Mouse (Mus musculus) liver, embryonic 16.5 days (tissue): ENCODE results near the gene Csnka2ip. TPM values are rescaled to one million over a fixed set of nuclear protein-coding genes. Genes with fewer than 3 reads are reported as not detected.

ENCODE experiments used
- ATAC-seq: fragments of 200-750 bp; cut with Nextera tagmentation; 2 replicates; pipeline ENCODE4 v1.8.0; 2017; ENCODE audit warnings: low read depth, mild to moderate bottlenecking, moderate number of reproducible peaks, moderate library complexity
- H3K27ac ChIP-seq: fragments of 300-500 bp; sonication (generic); 2 replicates; pipeline ENCODE4 v1.5.1; 2014; ENCODE audit warnings: mild to moderate bottlenecking, low read length
- H3K27me3 ChIP-seq: fragments of 300-500 bp; sonication (generic); 2 replicates; pipeline ENCODE4 v1.6.1; 2014; ENCODE audit warnings: low read depth, low read length, mixed read lengths; ENCODE audit not compliant: control insufficient read depth, insufficient read depth
- H3K36me3 ChIP-seq: fragments of 300-500 bp; sonication (generic); 2 replicates; pipeline ENCODE4 v1.6.1; 2014; ENCODE audit warnings: mild to moderate bottlenecking; ENCODE audit not compliant: control insufficient read depth, insufficient read depth
- H3K4me1 ChIP-seq: fragments of 300-500 bp; sonication (generic); 2 replicates; pipeline ENCODE4 v1.6.1; 2014; ENCODE audit warnings: low read depth, low read length, mixed read lengths; ENCODE audit not compliant: control insufficient read depth
- H3K4me2 ChIP-seq: fragments of 300-500 bp; sonication (generic); 2 replicates; pipeline ENCODE4 v1.6.1; 2014; ENCODE audit warnings: low read depth, low read length, mixed read lengths
- H3K4me3 ChIP-seq: fragments of 300-500 bp; sonication (generic); 2 replicates; pipeline ENCODE4 v1.5.1; 2014; ENCODE audit warnings: low read depth, mild to moderate bottlenecking, low read length
- H3K9ac ChIP-seq: fragments of 300-500 bp; sonication (generic); 2 replicates; pipeline ENCODE4 v1.6.1; 2014; ENCODE audit warnings: low read depth, low read length
- H3K9me3 ChIP-seq: fragments of 300-500 bp; sonication (generic); replicated peaks from 2 replicates; pipeline ENCODE4 v1.6.1; 2016; ENCODE audit warnings: low read length; ENCODE audit not compliant: control insufficient read depth
- WGBS: fragments of 180-500 bp; shearing (Covaris S2); extraction: QIAGEN DNeasy Blood & Tissue Kit; methylation state at CpG from one replicate; pipeline ENCODE4 v1.1.7; 2014; ENCODE audit not compliant: insufficient replicate concordance; 5-methylcytosine and 5-hydroxymethylcytosine counted together
- polyA plus RNA-seq: library from polyadenylated mRNA; unstranded; fragments of >200 nt; fragmentation: Nextera tagmentation; extraction: Ambion mirVana; gene quantifications from 2 replicates; pipeline ENCODE4 v1.2.1, GENCODE M21; 2015

Csnka2ip gene
- polyA plus RNA-seq, result not detected in 2 replicates

GRCm38 (mm10) chr16:64602308-64602707, at the start of gene Csnka2ip:
Gene Csnka2ip (minus strand): TSS chr16:64602408.
- ATAC-seq, result no peak
- no peaks in the 10 kb centered on the region for H3K27me3 ChIP-seq

GRCm38 (mm10) chr16:64649594-64650290, 47.5 kb upstream of the Csnka2ip start:
- H3K27me3 ChIP-seq, result no peaks in the 10 kb centered on the region
- H3K4me3 ChIP-seq, result no peak overlapping the region
- H3K4me2 ChIP-seq, result no peak overlapping the region
- no peaks in the 10 kb centered on the region for H3K4me1 ChIP-seq
- H3K36me3 ChIP-seq, result no peaks in the 10 kb centered on the region
- no peak overlapping the region for H3K9ac ChIP-seq
- ATAC-seq, result no peak
- WGBS, result 58% methylated on average over 13 of the region's 13 CpGs
- no peaks in the 10 kb centered on the region for H3K9me3 ChIP-seq
- no peak overlapping the region for H3K27ac ChIP-seq

More at GRCm38 (mm10) chr16:64602308-64602707, at the start of gene Csnka2ip:
- Histone ChIP-seq H3K27ac (no peak within 1 kb of the TSS), H3K9ac (no peak within 1 kb of the TSS), H3K4me2 (no peak within 1 kb of the TSS), H3K4me3 (no peak within 1 kb of the TSS), H3K4me1 (no peaks in the 10 kb centered on the region), H3K36me3 (no peaks in the 10 kb centered on the region), H3K9me3 (no peaks in the 10 kb centered on the region)
- whole genome bisulfite sequencing, result 76% methylated on average over 1 of the region's 1 CpGs

DNA sequence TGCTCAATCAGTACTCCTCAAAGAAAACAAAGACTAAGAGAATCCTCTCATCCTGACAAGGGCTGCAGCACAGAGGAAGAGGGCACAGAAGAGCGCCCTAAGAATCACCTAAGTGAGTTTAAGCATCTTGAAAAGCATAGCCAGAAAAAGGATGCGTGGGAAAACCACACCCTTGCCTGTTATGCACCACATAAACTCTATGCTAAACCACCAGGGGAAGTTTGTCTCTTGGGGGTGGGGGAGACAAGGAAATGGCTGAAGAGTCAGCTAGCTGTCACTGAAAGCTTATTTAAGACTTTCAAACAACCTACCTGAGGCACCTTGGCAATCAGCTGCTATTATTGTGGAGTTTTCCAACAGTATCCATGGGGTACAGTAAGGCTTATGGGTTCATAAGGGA, 45.6 kb upstream of the Csnka2ip start:
- Histone ChIP-seq H3K9me3 (no peaks in the 10 kb centered on the region), H3K4me2 (no peak overlapping the region), H3K4me3 (no peak overlapping the region), H3K27ac (no peak overlapping the region), H3K36me3 (no peaks in the 10 kb centered on the region), H3K27me3 (no peaks in the 10 kb centered on the region), H3K4me1 (no peaks in the 10 kb centered on the region), H3K9ac (no peak overlapping the region)
- ATAC-seq, result no peak
- 48% methylated on average over 2 of the region's 2 CpGs for WGBS

- WGBS, result 33% methylated on average over 1 of the region's 1 CpGs
- no peak overlapping the region for H3K4me2 ChIP-seq
- ATAC-seq, result no peak
These were observed 32.9 kb upstream of the Csnka2ip start for GRCm38 (mm10) chr16:64635110-64635509.

DNA sequence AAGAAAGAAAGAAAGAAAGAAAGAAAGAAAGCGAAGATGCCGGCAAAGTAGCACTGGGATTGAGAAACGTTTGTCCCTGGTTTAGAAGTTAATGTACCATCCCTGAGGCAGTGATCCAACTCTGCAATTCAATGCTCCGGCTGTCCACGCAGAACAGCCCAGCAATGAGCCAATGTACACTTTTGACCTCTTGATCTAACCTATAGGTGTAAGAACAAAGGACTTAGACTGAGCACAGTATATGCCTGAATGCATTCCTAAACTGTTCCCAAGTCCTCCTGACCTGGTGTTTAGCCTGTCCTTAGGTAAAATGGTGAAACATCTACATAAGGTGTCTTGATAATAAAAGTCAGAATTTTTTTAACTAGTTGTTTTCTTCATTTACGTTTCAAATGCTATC, 17.9 kb upstream of the Csnka2ip start:
- no peak overlapping the region for H3K27ac ChIP-seq
- H3K36me3 ChIP-seq, result no peaks in the 10 kb centered on the region
- H3K4me1 ChIP-seq, result no peaks in the 10 kb centered on the region
- H3K4me2 ChIP-seq, result no peak overlapping the region
- H3K9me3 ChIP-seq, result no peaks in the 10 kb centered on the region
- 65% methylated on average over 6 of the region's 6 CpGs for WGBS
- H3K4me3 ChIP-seq, result no peak overlapping the region
- no peak overlapping the region for H3K9ac ChIP-seq
- ATAC-seq, result no peak
- H3K27me3 ChIP-seq, result no peaks in the 10 kb centered on the region

More at GRCm38 (mm10) chr16:64635110-64635509, 32.9 kb upstream of the Csnka2ip start:
- Histone ChIP-seq H3K9me3 (no peaks in the 10 kb centered on the region), H3K27ac (no peak overlapping the region), H3K4me3 (no peak overlapping the region), H3K27me3 (no peaks in the 10 kb centered on the region), H3K9ac (no peak overlapping the region), H3K36me3 (no peaks in the 10 kb centered on the region), H3K4me1 (no peaks in the 10 kb centered on the region)

GRCm38 (mm10) chr16:64614648-64615047, 12.4 kb upstream of the Csnka2ip start:
- H3K4me2 ChIP-seq, result no peak overlapping the region
- no peaks in the 10 kb centered on the region for H3K4me1 ChIP-seq
- no peak for ATAC-seq
- H3K9ac ChIP-seq, result no peak overlapping the region
- H3K9me3 ChIP-seq, result no peaks in the 10 kb centered on the region
- 35% methylated on average over 3 of the region's 3 CpGs for WGBS
- H3K36me3 ChIP-seq, result no peaks in the 10 kb centered on the region
- H3K4me3 ChIP-seq, result no peak overlapping the region
- no peaks in the 10 kb centered on the region for H3K27me3 ChIP-seq
- H3K27ac ChIP-seq, result no peak overlapping the region

DNA sequence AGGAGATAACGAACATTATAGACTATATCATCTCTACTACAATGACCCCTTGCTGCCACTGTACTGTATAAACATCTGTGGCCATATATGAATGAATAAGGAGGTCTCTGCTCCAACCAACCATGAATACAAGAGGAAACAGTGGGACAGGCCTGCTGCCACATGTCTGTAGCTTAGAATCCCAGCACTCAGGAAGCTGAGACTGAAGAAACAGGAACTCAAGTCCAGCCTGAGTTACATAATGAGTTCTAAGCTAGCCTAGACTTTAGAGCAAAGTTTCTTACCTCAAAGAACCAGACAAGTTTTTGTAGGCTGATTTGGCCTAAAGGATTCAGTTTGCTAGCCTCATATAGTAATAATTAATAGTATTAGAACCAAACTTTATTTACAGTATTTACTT, 5.6 kb upstream of the Csnka2ip start:
- Histone ChIP-seq H3K4me3 (no peak overlapping the region), H3K4me2 (no peak overlapping the region), H3K9me3 (no peaks in the 10 kb centered on the region), H3K27me3 (no peaks in the 10 kb centered on the region), H3K4me1 (no peaks in the 10 kb centered on the region), H3K9ac (no peak overlapping the region), H3K27ac (no peak overlapping the region), H3K36me3 (no peaks in the 10 kb centered on the region)
- no peak for ATAC-seq
- WGBS, result 48% methylated on average over 1 of the region's 1 CpGs

- 47% methylated on average over 2 of the region's 2 CpGs for WGBS
- no peaks in the 10 kb centered on the region for H3K36me3 ChIP-seq
- H3K27me3 ChIP-seq, result no peaks in the 10 kb centered on the region
These were observed 15.4 kb downstream of the Csnka2ip start for GRCm38 (mm10) chr16:64586825-64587224.

GRCm38 (mm10) chr16:64586262-64586619, 16.0 kb downstream of the Csnka2ip start:
- no peak overlapping the region for H3K27ac ChIP-seq
- H3K9me3 ChIP-seq, result no peaks in the 10 kb centered on the region
- no peak overlapping the region for H3K9ac ChIP-seq
- WGBS, result 68% methylated on average over 4 of the region's 4 CpGs
- no peak for ATAC-seq
- H3K36me3 ChIP-seq, result no peaks in the 10 kb centered on the region
- H3K4me3 ChIP-seq, result no peak overlapping the region
- no peak overlapping the region for H3K4me2 ChIP-seq
- no peaks in the 10 kb centered on the region for H3K27me3 ChIP-seq
- no peaks in the 10 kb centered on the region for H3K4me1 ChIP-seq

More at GRCm38 (mm10) chr16:64586825-64587224, 15.4 kb downstream of the Csnka2ip start:
- Histone ChIP-seq H3K9me3 (no peaks in the 10 kb centered on the region), H3K4me1 (no peaks in the 10 kb centered on the region), H3K9ac (no peak overlapping the region), H3K4me2 (no peak overlapping the region), H3K27ac (no peak overlapping the region), H3K4me3 (no peak overlapping the region)
- no peak for ATAC-seq
